Mouse (Mus musculus) embryonic facial prominence, embryonic 12.5 days (tissue): ENCODE results near the gene Elmod1. TPM values are rescaled to one million over a fixed set of nuclear protein-coding genes. Genes with fewer than 3 reads are reported as not detected.

Experiments
- ATAC-seq: fragments of 200-750 bp; cut with Nextera tagmentation; 2 replicates; pipeline ENCODE4 v1.8.0; 2017; ENCODE audit not compliant: insufficient number of reproducible peaks, insufficient read depth, low FRiP score, low TSS enrichment
- H3K27ac ChIP-seq: fragments of 300-500 bp; sonication (generic); 2 replicates; pipeline ENCODE4 v1.5.1; 2016; ENCODE audit warnings: mild to moderate bottlenecking
- H3K27me3 ChIP-seq: fragments of 300-500 bp; sonication (generic); 2 replicates; pipeline ENCODE4 v1.6.1; 2016; ENCODE audit warnings: mild to moderate bottlenecking, moderate library complexity
- H3K36me3 ChIP-seq: fragments of 300-500 bp; sonication (generic); 2 replicates; pipeline ENCODE4 v1.6.1; 2016; ENCODE audit warnings: mild to moderate bottlenecking
- H3K4me1 ChIP-seq: fragments of 300-500 bp; sonication (generic); 2 replicates; pipeline ENCODE4 v1.6.1; 2016
- H3K4me2 ChIP-seq: fragments of 300-500 bp; sonication (generic); replicated peaks from 2 replicates; pipeline ENCODE4 v1.6.1; 2016; ENCODE audit warnings: mild to moderate bottlenecking, moderate library complexity
- H3K4me3 ChIP-seq: fragments of 300-500 bp; sonication (generic); 2 replicates; pipeline ENCODE4 v1.5.1; 2016; ENCODE audit warnings: mild to moderate bottlenecking
- H3K9ac ChIP-seq: fragments of 300-500 bp; sonication (generic); 2 replicates; pipeline ENCODE4 v1.6.1; 2016; ENCODE audit warnings: mild to moderate bottlenecking, moderate library complexity
- H3K9me3 ChIP-seq: fragments of 300-500 bp; sonication (generic); 2 replicates; pipeline ENCODE4 v1.6.1; 2016; ENCODE audit warnings: mild to moderate bottlenecking, moderate library complexity
- WGBS: fragments of 180-500 bp; shearing (Covaris S2); methylation state at CpG from one replicate; pipeline ENCODE4 v1.1.7; 2016; 5-methylcytosine and 5-hydroxymethylcytosine counted together
- polyA plus RNA-seq: library from polyadenylated mRNA; unstranded; fragments of >200 nt; fragmentation: Nextera tagmentation; extraction: Ambion mirVana; gene quantifications from 2 replicates; pipeline ENCODE4 v1.2.1, GENCODE M21; 2016

The Elmod1 gene
- polyA plus RNA-seq, 1 experiment from 2014 or later = 0.59 TPM

GRCm38 (mm10) chr9:53905418-53905817 lies 69.7 kb downstream of the Elmod1 start:
- Histone ChIP-seq H3K36me3 (no peaks in the 10 kb centered on the region), H3K4me3 (no peak overlapping the region), H3K4me2 (no peak overlapping the region), H3K27ac (no peak overlapping the region), H3K4me1 (no peaks in the 10 kb centered on the region), H3K27me3 (no peaks in the 10 kb centered on the region), H3K9me3 (no peaks in the 10 kb centered on the region), H3K9ac (no peak overlapping the region)
- no peak for ATAC-seq
- 43% methylated on average over 3 of the region's 3 CpGs for WGBS

- H3K9me3 ChIP-seq = no peaks in the 10 kb centered on the region
- H3K27ac ChIP-seq = no peak overlapping the region
- no peaks in the 10 kb centered on the region for H3K27me3 ChIP-seq
- no peaks in the 10 kb centered on the region for H3K36me3 ChIP-seq
- ATAC-seq = no peak
- no peak overlapping the region for H3K9ac ChIP-seq
- 92% methylated on average over 7 of the region's 7 CpGs for WGBS
- H3K4me3 ChIP-seq = no peak overlapping the region
- no peaks in the 10 kb centered on the region for H3K4me1 ChIP-seq
- H3K4me2 ChIP-seq = no peak overlapping the region
Observed at GRCm38 (mm10) chr9:53903215-53903842, 71.8 kb downstream of the Elmod1 start.

DNA sequence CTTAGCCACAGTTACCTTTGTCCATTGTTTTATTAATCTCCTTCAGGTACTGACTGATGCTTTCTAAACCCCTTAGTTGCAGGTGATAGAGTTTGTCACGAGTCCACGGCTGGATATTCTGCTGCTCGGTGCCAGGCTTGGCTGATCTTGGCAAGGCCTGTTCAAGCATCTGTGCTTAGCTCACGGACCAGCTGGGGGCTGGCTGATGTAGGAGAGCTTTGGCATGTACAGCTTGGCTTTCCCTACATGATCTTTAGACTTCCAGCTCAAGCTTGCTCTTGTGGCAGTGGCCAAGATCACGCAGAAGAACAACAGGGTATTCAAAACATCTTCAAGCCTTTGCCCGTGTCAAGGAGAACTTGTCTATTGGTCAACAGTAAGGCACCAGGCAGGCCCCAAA lies 75.3 kb downstream of the Elmod1 start:
- no peaks in the 10 kb centered on the region for H3K4me1 ChIP-seq
- 87% methylated on average over 6 of the region's 6 CpGs for WGBS
- H3K36me3 ChIP-seq = no peaks in the 10 kb centered on the region
- H3K9ac ChIP-seq = no peak overlapping the region
- no peak overlapping the region for H3K4me3 ChIP-seq
- H3K27me3 ChIP-seq = no peaks in the 10 kb centered on the region
- no peak overlapping the region for H3K4me2 ChIP-seq
- no peaks in the 10 kb centered on the region for H3K9me3 ChIP-seq
- ATAC-seq = no peak
- H3K27ac ChIP-seq = no peak overlapping the region

GRCm38 (mm10) chr9:53895827-53896226 lies 79.3 kb downstream of the Elmod1 start:
- Histone ChIP-seq H3K4me3 (no peak overlapping the region), H3K36me3 (no peaks in the 10 kb centered on the region), H3K27me3 (no peaks in the 10 kb centered on the region), H3K9me3 (0 out of 2 replicates have a peak, but pooled peaks cover 4% of the 10 kb centered on the region), H3K4me2 (no peak overlapping the region), H3K27ac (no peak overlapping the region), H3K4me1 (no peaks in the 10 kb centered on the region), H3K9ac (no peak overlapping the region)
- ATAC-seq = no peak
- WGBS = 51% methylated on average over 7 of the region's 7 CpGs

DNA sequence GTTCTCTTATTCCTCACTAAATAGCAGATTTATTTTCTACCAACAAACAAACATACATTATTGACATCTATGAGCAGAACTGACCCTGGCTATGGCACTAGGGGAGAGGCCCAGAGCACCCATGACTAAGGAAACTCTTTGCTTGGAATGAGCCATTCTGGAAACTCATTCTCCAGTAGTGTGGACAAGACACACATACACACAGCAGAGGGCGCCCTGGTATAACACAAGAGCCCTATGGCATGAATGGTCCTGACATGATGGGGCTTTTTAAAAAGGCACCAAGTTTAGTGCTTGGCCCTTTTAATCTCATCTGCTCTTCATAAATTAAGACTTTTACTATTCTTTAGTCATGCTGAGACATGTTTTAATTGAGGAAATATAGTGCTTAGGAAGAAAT lies 85.0 kb downstream of the Elmod1 start:
- Histone ChIP-seq H3K36me3 (no peaks in the 10 kb centered on the region), H3K4me3 (no peak overlapping the region), H3K27me3 (no peaks in the 10 kb centered on the region), H3K9ac (no peak overlapping the region), H3K4me1 (no peaks in the 10 kb centered on the region), H3K9me3 (0 out of 2 replicates have a peak, but pooled peaks cover 4% of the 10 kb centered on the region), H3K27ac (no peak overlapping the region), H3K4me2 (no peak overlapping the region)
- 0% methylated on average over 1 of the region's 1 CpGs for WGBS
- no peak for ATAC-seq

- 93% methylated on average over 23 of the region's 23 CpGs for WGBS
- no peaks in the 10 kb centered on the region for H3K4me1 ChIP-seq
Observed at GRCm38 (mm10) chr9:53883588-53884280, 91.4 kb downstream of the Elmod1 start.

DNA sequence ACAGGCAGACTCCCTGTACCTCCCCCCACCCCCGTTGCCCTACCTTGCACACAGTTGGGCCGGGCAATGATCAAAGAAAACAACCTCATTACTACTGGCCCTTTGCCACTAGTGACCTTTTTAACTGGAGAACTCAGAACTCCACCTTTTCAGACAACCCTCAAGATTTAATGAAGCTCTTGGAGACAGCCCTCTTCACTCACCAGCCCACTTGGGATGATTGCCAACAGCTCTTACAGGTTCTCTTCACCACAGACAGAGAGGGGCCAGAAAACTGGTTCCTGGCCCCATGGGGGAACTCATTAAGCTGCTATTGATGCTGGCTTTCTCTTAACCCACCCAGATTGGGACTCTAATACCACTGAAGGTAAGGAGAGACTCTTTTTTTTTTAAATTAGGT lies 97.7 kb downstream of the Elmod1 start:
- Histone ChIP-seq H3K4me3 (no peak overlapping the region), H3K36me3 (no peaks in the 10 kb centered on the region), H3K9ac (no peak overlapping the region), H3K27me3 (no peaks in the 10 kb centered on the region), H3K4me1 (no peaks in the 10 kb centered on the region), H3K4me2 (no peak overlapping the region), H3K27ac (no peak overlapping the region), H3K9me3 (no peaks in the 10 kb centered on the region)
- no peak for ATAC-seq
- WGBS = 32% methylated on average over 2 of the region's 2 CpGs

More at GRCm38 (mm10) chr9:53883588-53884280, 91.4 kb downstream of the Elmod1 start:
- Histone ChIP-seq H3K36me3 (no peaks in the 10 kb centered on the region), H3K27me3 (no peaks in the 10 kb centered on the region), H3K4me3 (no peak overlapping the region), H3K9me3 (0 out of 2 replicates have a peak, but pooled peaks cover 2% of the 10 kb centered on the region), H3K27ac (no peak overlapping the region), H3K4me2 (no peak overlapping the region), H3K9ac (no peak overlapping the region)
- no peak for ATAC-seq

DNA sequence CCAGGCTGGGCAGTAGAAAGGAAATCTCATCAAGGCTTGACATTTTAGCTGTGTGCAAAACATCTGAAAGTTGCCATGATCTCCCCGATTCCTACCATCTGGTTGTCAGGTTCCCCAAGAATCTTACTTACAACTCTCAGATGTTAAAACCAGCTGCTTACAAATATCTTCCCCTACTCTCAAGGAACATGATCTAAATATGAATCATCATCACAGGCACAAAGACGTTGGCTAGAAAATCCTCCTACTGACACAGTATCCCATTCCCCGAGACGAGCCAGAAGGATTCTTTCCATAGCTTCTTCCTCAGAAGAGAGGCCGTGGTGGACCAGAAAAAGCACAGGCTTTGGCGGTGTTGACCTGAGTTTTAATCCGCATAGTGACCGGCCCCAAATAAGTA lies 101.9 kb downstream of the Elmod1 start:
- no peak overlapping the region for H3K4me3 ChIP-seq
- no peaks in the 10 kb centered on the region for H3K36me3 ChIP-seq
- no peak overlapping the region for H3K9ac ChIP-seq
- no peaks in the 10 kb centered on the region for H3K4me1 ChIP-seq
- no peaks in the 10 kb centered on the region for H3K27me3 ChIP-seq
- no peak overlapping the region for H3K4me2 ChIP-seq
- no peak for ATAC-seq
- H3K27ac ChIP-seq = no peak overlapping the region
- WGBS = 87% methylated on average over 8 of the region's 8 CpGs
- H3K9me3 ChIP-seq = no peaks in the 10 kb centered on the region

Other genes starting within 250 kb of the Elmod1 start
- 7.2 and 8.2 TPM in 2 replicates for gene Slc35f2, start 203.8 kb downstream of the Elmod1 start, polyA plus RNA-seq
- 10.9 and 13.5 TPM in 2 replicates for gene Sln, start 125.1 kb downstream of the Elmod1 start, polyA plus RNA-seq
- 0.26 and 0.31 TPM in 2 replicates for gene Tnfaip8l3, start 93.1 kb upstream of the Elmod1 start, polyA plus RNA-seq